Mouse (Mus musculus): ENCODE measurements around the gene Xrn2. TPM values are rescaled to one million over a fixed set of nuclear protein-coding genes. Genes with fewer than 3 reads are reported as not detected.

Xrn2 gene
- 191 TPM for polyA plus RNA-seq (2017; shearing (Covaris generic))

GRCm38 (mm10) chr2:147012623-147013184, at the start of gene Xrn2:
Gene Xrn2 (plus strand): TSS chr2:147012996.

GRCm38 (mm10) chr2:147085072-147085870, 72.5 kb downstream of the Xrn2 start, which contains the start of gene Nkx2-4:
Gene Nkx2-4 (minus strand): TSS chr2:147085445.

Other genes with a start within 250 kb of the Xrn2 start
- 14.0 TPM for gene Kiz, start 157.1 kb upstream of the Xrn2 start, polyA plus RNA-seq (2017; shearing (Covaris generic))
- not detected for gene Nkx2-4, start 72.4 kb downstream of the Xrn2 start, polyA plus RNA-seq (2017; shearing (Covaris generic))
- not detected for gene Nkx2-2, start 181.2 kb downstream of the Xrn2 start, polyA plus RNA-seq (2017; shearing (Covaris generic))